Mouse (Mus musculus) heart, adult 2 months (tissue): ENCODE results near the gene Tfap2c. TPM values are rescaled to one million over a fixed set of nuclear protein-coding genes. Genes with fewer than 3 reads are reported as not detected.

Experiments
- DNase-seq, 2 experiments: peaks; one replicate each; pipeline ENCODE4 v3.0.0; 2021
- H3K27ac ChIP-seq: fragments of 200-600 bp; 2 replicates; pipeline ENCODE4 v1.8.1; 2022
- H3K27me3 ChIP-seq: fragments of 200-500 bp; 2 replicates; pipeline ENCODE4 v1.6.1; 2012; ENCODE audit warnings: mild to moderate bottlenecking, low read length, inconsistent platforms, mixed read lengths; ENCODE audit not compliant: control insufficient read depth, insufficient read depth
- H3K36me3 ChIP-seq: fragments of 200-500 bp; 2 replicates; pipeline ENCODE4 v1.6.1; 2012; ENCODE audit warnings: low read length, inconsistent platforms; ENCODE audit not compliant: control insufficient read depth, insufficient read depth
- H3K4me1 ChIP-seq: fragments of 200-500 bp; 2 replicates; pipeline ENCODE4 v1.6.1; 2011; ENCODE audit warnings: low read length; ENCODE audit not compliant: control insufficient read depth, insufficient read depth
- H3K4me3 ChIP-seq: fragments of 200-600 bp; 2 replicates; pipeline ENCODE4 v1.8.1; 2022
- H3K79me2 ChIP-seq: fragments of 200-500 bp; replicated peaks from 2 replicates; pipeline ENCODE4 v1.6.1; 2012; ENCODE audit warnings: mild to moderate bottlenecking, inconsistent platforms, low read length, moderate library complexity, mixed read lengths; ENCODE audit not compliant: control insufficient read depth, insufficient read depth
- H3K9ac ChIP-seq: fragments of 200-500 bp; 2 replicates; pipeline ENCODE4 v1.6.1; 2012; ENCODE audit warnings: low read depth, mild to moderate bottlenecking, control low read depth, inconsistent platforms, low read length, mixed read lengths
- CTCF ChIP-seq: fragments of 200-600 bp; IDR thresholded peaks from 2 replicates; pipeline ENCODE4 v1.8.1; 2022; ENCODE audit warnings: antibody characterized with exemption, mild to moderate bottlenecking, moderate library complexity
- EP300 ChIP-seq: fragments of 200-500 bp; IDR thresholded peaks from 2 replicates; pipeline ENCODE4 v1.6.1; 2011; ENCODE audit warnings: low read depth, low read length, control low read depth; ENCODE audit not compliant: insufficient read depth
- POLR2A ChIP-seq: fragments of 200-500 bp; IDR thresholded peaks from 2 replicates; pipeline ENCODE4 v1.6.1; 2011; ENCODE audit warnings: mild to moderate bottlenecking, low read depth, low read length, control low read depth; ENCODE audit not compliant: insufficient read depth
- WGBS: fragments of 180-500 bp; shearing (Covaris S2); methylation state at CpG from one replicate; pipeline ENCODE4 v1.1.7; 2018; 5-methylcytosine and 5-hydroxymethylcytosine counted together
- intact Hi-C: fragments of 180-260 bp; cut with DNase I; formaldehyde crosslinking; loops from one replicate; pipeline ENCODE4 v1.15.1; 2025
- polyA plus RNA-seq: library from polyadenylated mRNA; depleted of rRNA; stranded (reverse); fragments of >200 nt; gene quantifications from 2 replicates; pipeline ENCODE4 v1.2.3, GENCODE M21; 2012
- total RNA-seq, 2 experiments: library from RNA; stranded (reverse); gene quantifications; 2 replicates each; pipeline ENCODE4 v1.2.3; 2021

Tfap2c gene
- total and polyA plus RNA-seq, 3 experiments, result not detected

GRCm38 (mm10) chr2:172558674-172559468 is 9.5 kb downstream of the Tfap2c start:
- TF ChIP-seq POLR2A (no peak), CTCF (no peak), EP300 (no peak)
- no peak overlapping the region for H3K9ac ChIP-seq
- 57% methylated on average over 21 of the region's 21 CpGs for WGBS
- H3K4me3 ChIP-seq, result no peak overlapping the region
- DNase-seq, result no peak
- no peaks in the 10 kb centered on the region for H3K79me2 ChIP-seq
- no peaks in the 10 kb centered on the region for H3K4me1 ChIP-seq
- no peaks in the 10 kb centered on the region; the same call in 1 of the 2 replicates for H3K27me3 ChIP-seq
- intact Hi-C loops, result loop anchor here (10.0 kb wide), 1 partner anchor 216 kb away; no protein-coding TSS in a partner anchor
- no peaks in the 10 kb centered on the region for H3K36me3 ChIP-seq
- no peak overlapping the region for H3K27ac ChIP-seq

DNA sequence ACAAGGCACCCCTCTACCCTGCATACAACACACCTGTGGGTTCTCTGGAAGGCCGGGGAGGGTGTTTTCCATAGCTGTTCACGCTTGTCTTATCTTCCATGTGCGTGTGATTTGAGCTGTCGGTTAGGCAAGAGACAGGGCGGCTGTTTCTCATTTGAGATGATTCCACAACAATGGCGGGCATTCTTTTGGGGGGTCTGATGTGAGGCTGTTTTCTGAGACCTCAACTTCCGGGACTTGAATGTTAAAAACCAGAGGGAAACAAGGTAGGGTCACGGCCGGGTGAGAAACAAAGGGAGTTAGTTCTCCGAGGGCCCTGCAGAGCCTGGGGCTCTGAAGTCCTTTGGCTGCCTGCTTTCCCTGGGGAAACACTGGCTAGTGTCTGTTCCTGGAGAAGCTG is 11.6 kb downstream of the Tfap2c start:
- Histone ChIP-seq H3K9ac (no peak overlapping the region), H3K36me3 (no peaks in the 10 kb centered on the region), H3K79me2 (no peaks in the 10 kb centered on the region), H3K27me3 (no peaks in the 10 kb centered on the region; the same call in 1 of the 2 replicates), H3K4me1 (no peaks in the 10 kb centered on the region), H3K4me3 (no peak overlapping the region), H3K27ac (no peak overlapping the region)
- intact Hi-C loops, result no loop called here
- TF ChIP-seq CTCF (no peak), EP300 (no peak), POLR2A (no peak)
- 31% methylated on average over 10 of the region's 10 CpGs for WGBS
- DNase-seq, result no peak

DNA sequence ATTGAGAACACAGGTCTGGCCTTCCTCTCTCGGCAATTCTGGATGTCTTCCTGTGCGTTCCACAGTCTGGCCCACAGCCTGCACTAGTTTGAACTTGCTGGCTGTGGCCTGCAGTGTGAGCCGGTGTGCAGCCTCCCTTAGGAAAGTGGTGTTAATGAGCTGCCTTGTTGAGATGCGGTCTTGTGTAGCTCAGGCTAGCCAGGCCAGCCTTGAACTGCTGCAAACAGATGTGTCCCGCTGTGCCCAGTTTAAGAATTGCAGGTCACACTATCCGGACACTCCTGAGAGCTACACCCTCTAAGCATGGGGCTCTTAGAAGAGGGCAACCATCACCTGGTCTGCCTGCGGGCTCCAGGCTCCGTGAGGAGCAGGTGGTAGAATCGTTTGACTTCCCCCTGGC is 18.4 kb downstream of the Tfap2c start:
- Histone ChIP-seq H3K27me3 (peaks cover 2% of the 10 kb centered on the region; the same call in 1 of the 2 replicates), H3K9ac (no peak overlapping the region), H3K27ac (no peak overlapping the region), H3K79me2 (no peaks in the 10 kb centered on the region), H3K4me3 (no peak overlapping the region), H3K4me1 (no peaks in the 10 kb centered on the region), H3K36me3 (no peaks in the 10 kb centered on the region)
- 80% methylated on average over 9 of the region's 9 CpGs for WGBS
- intact Hi-C loops, result no loop called here
- TF ChIP-seq EP300 (no peak), POLR2A (no peak), CTCF (no peak)
- DNase-seq, result no peak

DNA sequence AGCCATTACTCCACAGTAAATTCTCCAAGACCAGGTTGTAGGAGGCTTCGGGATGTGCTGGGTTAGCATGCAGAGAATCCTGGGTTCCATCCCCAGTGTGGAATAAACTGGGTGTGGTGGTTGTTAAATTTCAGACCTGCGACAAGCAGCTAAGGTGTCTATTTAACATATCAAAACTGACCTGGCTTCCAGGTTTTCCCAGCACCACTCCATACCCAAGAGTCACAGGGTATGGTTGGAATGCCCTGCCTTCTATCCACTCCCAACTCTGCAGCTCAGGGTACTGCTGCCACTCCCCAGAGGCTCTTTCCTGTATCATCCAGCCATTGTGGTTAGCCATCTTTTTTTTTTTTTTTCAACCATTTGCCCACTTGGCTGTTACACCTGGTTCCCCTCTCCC is 19.1 kb downstream of the Tfap2c start:
- no peaks in the 10 kb centered on the region for H3K4me1 ChIP-seq
- H3K27me3 ChIP-seq, result peaks cover 2% of the 10 kb centered on the region; the same call in 1 of the 2 replicates
- no peaks in the 10 kb centered on the region for H3K36me3 ChIP-seq
- 94% methylated on average over 2 of the region's 2 CpGs for WGBS
- H3K9ac ChIP-seq, result no peak overlapping the region
- intact Hi-C loops, result no loop called here
- DNase-seq, result no peak
- no peak for TF ChIP-seq POLR2A
- TF ChIP-seq EP300, result no peak
- no peak for TF ChIP-seq CTCF
- H3K79me2 ChIP-seq, result no peaks in the 10 kb centered on the region
- no peak overlapping the region for H3K27ac ChIP-seq
- no peak overlapping the region for H3K4me3 ChIP-seq

DNA sequence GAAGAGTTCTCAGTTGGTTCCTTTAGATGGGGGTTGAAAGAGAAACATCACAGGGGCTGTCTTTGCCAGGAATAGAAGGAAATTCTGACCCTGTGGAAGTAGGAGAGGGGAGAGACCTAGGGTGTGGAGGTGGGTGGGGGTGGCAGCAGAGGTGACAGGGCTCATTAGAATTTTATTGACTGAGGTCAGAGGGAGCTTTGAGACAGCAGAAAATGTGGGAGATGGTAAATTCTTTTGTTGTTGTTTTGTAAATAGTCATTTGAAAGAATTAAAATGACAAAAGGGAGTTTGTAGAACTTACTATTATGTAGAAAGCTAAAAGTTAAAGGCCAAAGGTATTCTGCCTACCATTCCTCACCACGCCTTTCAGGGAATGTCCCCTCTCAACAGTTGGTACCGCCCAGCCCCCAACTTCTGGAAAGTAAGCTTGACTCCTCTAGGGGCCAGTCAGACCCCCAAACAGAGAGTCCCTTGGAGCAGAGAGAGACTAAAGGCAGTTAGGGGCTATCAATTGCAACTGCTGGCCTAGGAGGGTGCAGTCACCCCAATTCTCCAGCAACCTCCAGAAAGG is 27.9 kb downstream of the Tfap2c start:
- Histone ChIP-seq H3K27ac (no peak overlapping the region), H3K27me3 (no peaks in the 10 kb centered on the region), H3K4me3 (no peak overlapping the region), H3K79me2 (no peaks in the 10 kb centered on the region), H3K4me1 (no peaks in the 10 kb centered on the region), H3K36me3 (no peaks in the 10 kb centered on the region), H3K9ac (no peak overlapping the region)
- intact Hi-C loops, result no loop called here
- DNase-seq, result no peak
- whole genome bisulfite sequencing, result 65% methylated on average over 2 of the region's 2 CpGs
- TF ChIP-seq POLR2A (no peak), CTCF (no peak), EP300 (no peak)

DNA sequence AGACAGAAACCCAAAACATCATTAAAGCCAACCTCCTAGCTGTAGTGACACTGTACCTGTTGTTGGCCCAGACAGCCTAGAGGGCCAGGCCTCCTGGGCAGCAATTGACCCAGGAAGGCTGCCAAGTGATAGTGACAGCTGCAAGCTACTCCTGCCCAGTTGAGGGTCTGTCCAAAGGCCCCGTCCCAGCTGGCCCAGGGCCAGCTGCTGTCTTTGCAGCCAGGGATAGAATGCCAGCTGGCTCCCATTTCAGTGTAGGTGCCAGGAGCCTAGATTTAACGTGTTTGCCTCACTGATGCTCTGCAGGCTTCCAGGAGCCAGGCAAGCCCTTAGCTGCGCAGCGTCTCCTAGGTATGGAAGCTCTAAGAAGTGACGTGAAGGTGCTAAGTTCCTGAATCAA is 29.8 kb downstream of the Tfap2c start:
- Histone ChIP-seq H3K27me3 (no peaks in the 10 kb centered on the region), H3K9ac (no peak overlapping the region), H3K36me3 (no peaks in the 10 kb centered on the region), H3K4me1 (no peaks in the 10 kb centered on the region), H3K4me3 (no peak overlapping the region), H3K79me2 (no peaks in the 10 kb centered on the region), H3K27ac (no peak overlapping the region)
- 41% methylated on average over 5 of the region's 5 CpGs for WGBS
- peak; percentile 23 to 54 for DNase-seq
- intact Hi-C loops, result no loop called here
- TF ChIP-seq EP300, result no peak
- TF ChIP-seq POLR2A, result no peak
- TF ChIP-seq CTCF, result no peak
